Mouse (Mus musculus) liver, adult 2 months (tissue): Measurements from ENCODE around the gene Tango6. TPM values are rescaled to one million over a fixed set of nuclear protein-coding genes. Genes with fewer than 3 reads are reported as not detected.

Source experiments
- DNase-seq: peaks from one replicate; pipeline ENCODE4 v3.0.0-alpha.2; 2011; ENCODE audit warnings: low read depth, low spot score; ENCODE audit errors: extremely low read depth
- H3K27ac ChIP-seq: fragments of 200-500 bp; replicated peaks from 2 replicates; pipeline ENCODE4 v1.5.1; 2012; ENCODE audit warnings: low read depth, mild to moderate bottlenecking, control low read depth, inconsistent platforms, low read length; ENCODE audit not compliant: insufficient read depth
- H3K27me3 ChIP-seq: fragments of 200-500 bp; 2 replicates; pipeline ENCODE4 v1.6.1; 2012; ENCODE audit warnings: mild to moderate bottlenecking, moderate library complexity, low read length, inconsistent platforms; ENCODE audit not compliant: control insufficient read depth, insufficient read depth
- H3K36me3 ChIP-seq: fragments of 200-500 bp; 2 replicates; pipeline ENCODE4 v1.6.1; 2012; ENCODE audit warnings: low read length, inconsistent platforms; ENCODE audit not compliant: control insufficient read depth, insufficient read depth
- H3K4me1 ChIP-seq: fragments of 200-500 bp; 2 replicates; pipeline ENCODE4 v1.6.1; 2011; ENCODE audit warnings: low read length; ENCODE audit not compliant: control insufficient read depth, insufficient read depth
- H3K4me3 ChIP-seq: fragments of 200-500 bp; 2 replicates; pipeline ENCODE4 v1.5.1; 2011; ENCODE audit warnings: low read depth, mild to moderate bottlenecking, control low read depth, low read length, moderate library complexity; ENCODE audit not compliant: insufficient read depth
- H3K79me2 ChIP-seq: fragments of 200-500 bp; 2 replicates; pipeline ENCODE4 v1.6.1; 2012; ENCODE audit warnings: inconsistent platforms, mild to moderate bottlenecking, low read length, moderate library complexity; ENCODE audit not compliant: control insufficient read depth, insufficient read depth
- H3K9ac ChIP-seq: fragments of 200-500 bp; 2 replicates; pipeline ENCODE4 v1.6.1; 2012; ENCODE audit warnings: low read depth, mild to moderate bottlenecking, control low read depth, inconsistent platforms, low read length
- CTCF ChIP-seq: fragments of 200-500 bp; IDR thresholded peaks from 2 replicates; pipeline ENCODE4 v1.5.1; 2011; ENCODE audit warnings: low read depth, low read length, control low read depth
- POLR2A ChIP-seq: fragments of 200-500 bp; IDR thresholded peaks from 2 replicates; pipeline ENCODE4 v1.6.1; 2011; ENCODE audit warnings: low read length, control low read depth; ENCODE audit not compliant: insufficient read depth; ENCODE audit errors: extremely low read depth
- WGBS: fragments of 180-500 bp; shearing (Covaris S2); methylation state at CpG from one replicate; pipeline ENCODE4 v1.1.7; 2018; 5-methylcytosine and 5-hydroxymethylcytosine counted together
- polyA plus RNA-seq: library from polyadenylated mRNA; depleted of rRNA; stranded (reverse); fragments of >200 nt; gene quantifications from 2 replicates; pipeline ENCODE4 v1.2.3, GENCODE M21; 2012; rRNA removed
- total RNA-seq: library from RNA; depleted of rRNA; stranded (reverse); fragments of >200 nt; gene quantifications from 2 replicates; pipeline ENCODE4 v1.2.3, GENCODE M21; 2014; rRNA removed

Gene Tango6
- total and polyA plus RNA-seq, 2 experiments, result 2.1 to 4.0 TPM

DNA sequence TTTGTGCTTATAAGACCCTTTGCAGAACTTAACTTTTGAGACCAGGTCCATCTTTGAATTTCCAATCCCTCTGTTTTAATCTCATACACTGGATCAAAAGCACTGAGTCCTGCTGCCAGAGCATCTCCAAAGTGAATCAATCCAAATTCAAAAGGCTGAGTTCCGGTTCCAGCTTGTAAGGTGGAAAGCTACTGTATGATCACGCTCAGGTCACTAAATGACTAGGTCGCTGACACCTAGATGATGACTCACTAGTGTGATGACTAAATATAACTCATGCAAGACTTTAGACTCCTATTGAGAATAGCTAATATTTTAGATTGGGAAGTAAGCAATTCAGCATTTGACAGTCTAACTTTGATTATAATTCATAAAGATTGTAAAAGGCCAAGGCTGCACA is 205.9 kb downstream of the Tango6 start:
- H3K4me1 ChIP-seq, result peaks cover 6% of the 10 kb centered on the region
- H3K9ac ChIP-seq, result no peak overlapping the region
- H3K27me3 ChIP-seq, result no peaks in the 10 kb centered on the region
- no peak for DNase-seq
- no peak overlapping the region for H3K27ac ChIP-seq
- H3K4me3 ChIP-seq, result no peak overlapping the region
- peaks cover 18% of the 10 kb centered on the region for H3K79me2 ChIP-seq
- H3K36me3 ChIP-seq, result peaks cover 7% of the 10 kb centered on the region
- TF ChIP-seq CTCF, result no peak
- no peak for TF ChIP-seq POLR2A
- WGBS, result 41% methylated on average over 3 of the region's 3 CpGs

GRCm38 (mm10) chr8:106892210-106892805 is 209.4 kb downstream of the Tango6 start:
- H3K27me3 ChIP-seq, result no peaks in the 10 kb centered on the region
- H3K79me2 ChIP-seq, result peaks cover 19% of the 10 kb centered on the region
- peak overlapping the region; percentile 96 for H3K9ac ChIP-seq
- H3K4me3 ChIP-seq, result peak overlapping the region; percentile 99
- peaks cover 8% of the 10 kb centered on the region for H3K36me3 ChIP-seq
- peak overlapping the region; percentile 9; the same call in 1 of the 2 replicates for H3K27ac ChIP-seq
- peaks cover 6% of the 10 kb centered on the region for H3K4me1 ChIP-seq
- DNase-seq, result no peak
- 5% methylated on average over 15 of the region's 15 CpGs for WGBS
- TF ChIP-seq POLR2A (no peak), CTCF (no peak)

DNA sequence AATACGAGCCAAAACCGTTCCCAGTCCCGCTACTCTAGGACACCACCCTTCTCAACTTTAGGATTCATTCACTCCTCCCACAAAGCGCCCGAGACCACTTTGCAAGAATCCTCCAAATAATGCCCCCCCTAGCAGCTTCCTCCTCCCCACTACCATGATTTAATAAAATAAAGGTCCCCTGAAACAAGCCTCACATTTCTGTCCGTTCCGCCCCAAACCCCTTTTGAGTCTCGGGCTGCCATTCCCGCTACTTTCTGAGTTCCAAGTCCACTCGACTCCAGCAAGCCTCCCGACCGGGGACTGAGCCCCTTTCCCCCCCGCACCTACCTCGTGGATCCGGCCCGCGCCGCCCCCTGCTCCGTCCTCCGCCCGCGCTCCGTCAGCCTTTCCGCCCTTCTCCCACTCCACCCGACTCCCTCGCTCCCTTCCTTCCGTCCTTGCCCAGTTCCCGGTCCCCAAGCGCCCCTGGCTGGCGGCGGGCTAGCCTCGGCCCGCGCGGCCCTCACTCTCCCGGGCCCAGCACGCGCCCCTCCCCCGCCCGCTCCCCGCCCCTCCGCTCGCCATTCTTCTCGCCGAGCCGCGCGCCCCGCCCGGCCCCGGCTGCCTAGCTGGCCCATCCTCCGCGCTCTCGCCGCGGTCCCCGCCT is 210.1 kb downstream of the Tango6 start:
- Histone ChIP-seq H3K27ac (peak overlapping the region; percentile 65), H3K27me3 (no peaks in the 10 kb centered on the region), H3K9ac (peak overlapping the region; percentile 96), H3K36me3 (peaks cover 11% of the 10 kb centered on the region), H3K4me1 (peaks cover 6% of the 10 kb centered on the region), H3K4me3 (peak overlapping the region; percentile 99), H3K79me2 (peaks cover 19% of the 10 kb centered on the region)
- TF ChIP-seq POLR2A, result no peak
- TF ChIP-seq CTCF, result no peak
- WGBS, result 2% methylated on average over 53 of the region's 57 CpGs
- no peak for DNase-seq

DNA sequence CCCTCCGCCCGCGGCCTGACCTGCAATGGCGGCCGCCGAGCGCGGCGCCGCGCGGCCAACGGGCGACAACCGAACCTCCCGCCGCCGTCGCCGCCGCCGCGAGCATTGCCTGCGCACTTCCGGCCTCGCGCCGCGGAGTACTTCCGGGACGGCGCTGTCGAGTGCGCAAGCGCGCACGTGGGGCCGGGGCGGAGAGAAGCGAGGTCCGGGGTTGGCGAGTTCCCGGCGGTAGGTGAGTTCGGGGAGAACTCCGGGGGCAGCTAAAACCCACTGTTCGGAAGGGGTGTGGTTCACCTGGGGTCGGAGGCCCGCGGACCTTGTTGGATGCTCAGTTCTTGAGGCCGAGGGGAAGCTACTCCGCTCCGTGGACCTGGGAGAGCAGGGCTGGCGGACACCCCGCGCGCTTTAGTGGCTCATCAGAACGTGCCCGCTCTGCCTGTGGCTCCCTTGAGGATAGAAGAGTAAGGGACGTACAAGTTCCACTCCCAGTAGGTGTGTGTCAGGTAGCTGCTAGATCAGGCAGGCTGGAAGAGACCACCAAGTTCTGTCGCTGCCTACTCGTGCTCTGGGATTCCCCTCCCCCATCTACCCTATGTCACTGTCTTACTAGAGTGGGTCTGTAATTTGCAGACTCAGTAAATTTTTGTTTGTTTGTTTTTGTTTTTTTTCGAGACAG is 210.8 kb downstream of the Tango6 start, which contains the start of gene Utp4:
TSS of gene Utp4 (plus strand) at position 156 of the 676 bp plus-strand sequence.
- Histone ChIP-seq H3K4me3 (peak within 1 kb of the TSS; percentile 99), H3K79me2 (peaks cover 19% of the 10 kb centered on the region), H3K27ac (peak within 1 kb of the TSS; percentile 68), H3K4me1 (peaks cover 4% of the 10 kb centered on the region), H3K36me3 (peaks cover 18% of the 10 kb centered on the region), H3K27me3 (no peaks in the 10 kb centered on the region), H3K9ac (peak within 1 kb of the TSS; percentile 96)
- peak; percentile 52; the same call in 1 of the 2 replicates for TF ChIP-seq POLR2A
- TF ChIP-seq CTCF, result no peak
- peak; percentile 52 for DNase-seq
- under 1% methylated on average over 63 of the region's 63 CpGs for WGBS

DNA sequence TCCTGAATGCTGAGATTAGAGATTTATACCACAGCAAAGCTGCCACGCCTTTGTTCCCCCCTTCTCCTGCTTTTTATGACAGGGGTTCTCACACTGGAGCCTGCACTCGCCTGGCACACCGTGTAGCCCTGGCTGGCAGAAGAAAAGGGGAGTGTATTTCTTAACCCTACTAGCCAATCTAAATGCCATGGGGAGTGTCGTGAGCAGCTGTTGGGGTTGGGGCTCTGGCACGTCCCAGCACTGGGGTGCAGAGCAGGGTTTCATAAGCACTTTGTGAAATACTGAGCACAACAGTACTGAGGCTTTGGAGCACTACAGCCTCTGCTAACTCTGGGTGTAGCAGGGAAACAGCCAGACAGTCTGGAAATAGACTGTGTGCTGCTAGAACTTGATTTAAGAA is 216.6 kb downstream of the Tango6 start:
- Histone ChIP-seq H3K27me3 (no peaks in the 10 kb centered on the region), H3K79me2 (no peaks in the 10 kb centered on the region), H3K36me3 (peaks cover 60% of the 10 kb centered on the region), H3K9ac (no peak overlapping the region), H3K27ac (no peak overlapping the region), H3K4me3 (no peak overlapping the region), H3K4me1 (peaks cover 2% of the 10 kb centered on the region; the same call in 1 of the 2 replicates)
- WGBS, result 93% methylated on average over 5 of the region's 5 CpGs
- no peak for TF ChIP-seq CTCF
- no peak for TF ChIP-seq POLR2A
- DNase-seq, result no peak

Other genes with a start within 250 kb of the Tango6 start
- not detected in 2 replicates for gene 6030452D12Rik, start 182.5 kb upstream of the Tango6 start, total RNA-seq
- gene 6030452D12Rik, start 182.5 kb upstream of the Tango6 start, polyA plus RNA-seq, result not detected in 2 replicates
- 0.09 and 0.13 TPM in 2 replicates for gene Cdh3, start 172.2 kb upstream of the Tango6 start, total RNA-seq
- 0.16 and 0.30 TPM in 2 replicates for gene Cdh3, start 172.2 kb upstream of the Tango6 start, polyA plus RNA-seq
- 11.3 and 12.4 TPM in 2 replicates for gene Gm10073, start 109.6 kb upstream of the Tango6 start, total RNA-seq
- gene Gm10073, start 109.6 kb upstream of the Tango6 start, polyA plus RNA-seq, result 64.6 and 78.5 TPM in 2 replicates
- gene Cdh1, start 79.7 kb upstream of the Tango6 start, total RNA-seq, result 17.5 and 29.9 TPM in 2 replicates
- 8.8 and 19.8 TPM in 2 replicates for gene Cdh1, start 79.7 kb upstream of the Tango6 start, polyA plus RNA-seq
- 0.07 TPM in 1 of 2 replicates, not detected in the other for gene Has3, start 187.2 kb downstream of the Tango6 start, total RNA-seq
- 0.02 TPM in 2 replicates for gene Has3, start 187.2 kb downstream of the Tango6 start, polyA plus RNA-seq
- 8.0 and 9.3 TPM in 2 replicates for gene Utp4, start 210.6 kb downstream of the Tango6 start, total RNA-seq
- 11.8 and 14.9 TPM in 2 replicates for gene Utp4, start 210.6 kb downstream of the Tango6 start, polyA plus RNA-seq